ENCODE assay signal across 29 mouse cellular contexts in genomic region chr4:134569831-134570230, GRCm38 (mm10). TPM values are rescaled to one million over a fixed set of nuclear protein-coding genes. Genes with fewer than 3 reads are reported as not detected.
DNase-seq lines count a peak whose midpoint lies in the region; ATAC-seq lines count a peak whose summit lies in the region.
"Had no signal": no experiment of that assay in that cellular context is flagged by ENCODE, and none has a peak within 500 bp of the region (broad histone marks: within the 10 kb centered on the region; RNA-seq: fewer than 3 reads in every experiment).

No protein-coding gene starts in this region.

- no peak overlapping the region for H3K4me2 ChIP-seq in hindbrain, embryonic 13.5 days
- no peak overlapping the region for H3K4me2 ChIP-seq in hindbrain, embryonic 12.5 days (replicated peaks)
- H3K4me2 ChIP-seq: embryonic facial prominence, embryonic 13.5 days; forebrain, embryonic 12.5 days; forebrain, embryonic 15.5 days; heart, embryonic 13.5 days had no signal

- no peak overlapping the region for H3K4me3 ChIP-seq in hindbrain, embryonic 13.5 days
- H3K4me3 ChIP-seq in hindbrain, embryonic 12.5 days: no peak overlapping the region
- H3K4me3 ChIP-seq: embryonic facial prominence, embryonic 10.5 days; embryonic facial prominence, embryonic 13.5 days; erythroblast, embryonic 14.5 days; forebrain, embryonic 12.5 days; forebrain, embryonic 15.5 days; heart, adult 2 months; heart, embryonic 10.5 days; heart, embryonic 13.5 days had no signal

- H3K9ac ChIP-seq in hindbrain, embryonic 13.5 days: no peak overlapping the region
- H3K9ac ChIP-seq in hindbrain, embryonic 12.5 days: no peak overlapping the region
- H3K9ac ChIP-seq: embryonic facial prominence, embryonic 13.5 days; forebrain, embryonic 12.5 days; forebrain, embryonic 15.5 days; heart, embryonic 13.5 days had no signal

- no peaks in the 10 kb centered on the region for H3K9me3 ChIP-seq in hindbrain, embryonic 13.5 days
- H3K9me3 ChIP-seq in hindbrain, embryonic 12.5 days (replicated peaks): peaks cover 7% of the 10 kb centered on the region; the same call in 1 of the 2 replicates
- H3K9me3 ChIP-seq: forebrain, embryonic 12.5 days; forebrain, embryonic 15.5 days; heart, embryonic 13.5 days had no signal

- H3K27me3 ChIP-seq in hindbrain, embryonic 13.5 days: peaks cover 4% of the 10 kb centered on the region; the same call in 1 of the 2 replicates
- H3K27me3 ChIP-seq in hindbrain, embryonic 12.5 days: peaks cover 3% of the 10 kb centered on the region; the same call in 1 of the 2 replicates
- H3K27me3 ChIP-seq: CH12.LX; embryonic facial prominence, embryonic 13.5 days; forebrain, embryonic 12.5 days; forebrain, embryonic 15.5 days; heart, embryonic 13.5 days had no signal

- no peak for ATAC-seq in hindbrain, embryonic 13.5 days (ENCODE audit: low FRiP score)
- no peak for ATAC-seq in hindbrain, embryonic 12.5 days (ENCODE audit: low FRiP score)
- ATAC-seq: activated CD4-positive, CD25-positive, alpha-beta regulatory T cell, adult 4 months; forebrain, embryonic 15.5 days; inflammation-experienced regulatory T-cells, adult 6 months; intestine, embryonic 16.5 days had no signal

- DNase-seq in left cerebral cortex, postnatal 4 days: peak; percentile 35
- DNase-seq in left cerebral cortex, adult 18-20 months (ENCODE audit: low spot score in 2 of 2): no peak
- peak; percentile 83 for DNase-seq in 3T3-L1 (ENCODE audit: low read depth, low spot score)
- DNase-seq in heart, adult 18-20 months: no peak
- DNase-seq: adrenal gland, adult 8-10 months; adrenal gland, postnatal 25 days; B cell, adult 2 months; cerebellum, adult 11-12 months; cerebellum, adult 8-10 months; embryo, embryonic 11 days; gastrocnemius, postnatal 25 days; heart, adult 2 months; heart, postnatal 14 days; heart, postnatal 4 days had no signal

- peak overlapping the region; percentile 67 for H3K27ac ChIP-seq in hindbrain, embryonic 13.5 days
- H3K27ac ChIP-seq in hindbrain, embryonic 12.5 days: no peak overlapping the region
- H3K27ac ChIP-seq: embryonic facial prominence, embryonic 13.5 days; forebrain, embryonic 12.5 days; heart, adult 2 months; heart, embryonic 10.5 days; heart, embryonic 13.5 days had no signal

- H3K4me1 ChIP-seq in hindbrain, embryonic 13.5 days (replicated peaks): peaks cover 40% of the 10 kb centered on the region
- H3K4me1 ChIP-seq in hindbrain, embryonic 12.5 days: peaks cover 11% of the 10 kb centered on the region
- H3K4me1 ChIP-seq: heart, embryonic 13.5 days had no signal

- intact Hi-C loops in left cerebral cortex, postnatal 4 days (cut with DNase I): no loop called here

- peaks cover 11% of the 10 kb centered on the region for H3K36me3 ChIP-seq in hindbrain, embryonic 13.5 days
- H3K36me3 ChIP-seq in hindbrain, embryonic 12.5 days: peaks cover 8% of the 10 kb centered on the region
- H3K36me3 ChIP-seq: forebrain, embryonic 15.5 days; G1E had no signal

- 77% methylated on average over 8 of the region's 8 CpGs for WGBS in hindbrain, embryonic 13.5 days
- WGBS in hindbrain, embryonic 12.5 days: 74% methylated on average over 8 of the region's 8 CpGs

RNA-seq across cellular contexts. Expression of gene Selenon, which starts 17.9 kb away (rescaled TPM):
- polyA plus RNA-seq in hindbrain, embryonic 13.5 days (2015; fragmentation: Nextera tagmentation; extraction: Ambion mirVana): 9.5 and 11.0 TPM in 2 replicates
- polyA plus RNA-seq in hindbrain, embryonic 12.5 days (2016; fragmentation: Nextera tagmentation; extraction: Ambion mirVana): 36.7 and 42.8 TPM in 2 replicates
- total RNA-seq in left cerebral cortex, postnatal 4 days (2021): 10 to 100 TPM; 30.2 to 30.4 TPM
- 10 to 100 TPM; 23.1 to 25.7 TPM for total RNA-seq in left cerebral cortex, adult 18-20 months (2021)
- 10 to 100 TPM; 16.8 to 17.0 TPM for total RNA-seq in heart, adult 18-20 months (2021)
- polyA plus RNA-seq: G1E had no signal

RNA-seq across cellular contexts. Expression of gene Mtfr1l, which starts 34.6 kb away (rescaled TPM):
- 160 and 163 TPM in 2 replicates for polyA plus RNA-seq in hindbrain, embryonic 13.5 days (2015; fragmentation: Nextera tagmentation; extraction: Ambion mirVana)
- polyA plus RNA-seq in hindbrain, embryonic 12.5 days (2016; fragmentation: Nextera tagmentation; extraction: Ambion mirVana): 137 and 140 TPM in 2 replicates
- 100 to 1,000 TPM in 1 of 2 experiments, 10 to 100 TPM in 1; 99.4 to 102 TPM for total RNA-seq in left cerebral cortex, postnatal 4 days (2021)
- 10 to 100 TPM; 65.3 to 66.0 TPM for total RNA-seq in left cerebral cortex, adult 18-20 months (2021)
- total RNA-seq in heart, adult 18-20 months (2021): 100 to 1,000 TPM; 184 to 217 TPM

RNA-seq across cellular contexts. Expression of gene Aunip, which starts 59.0 kb away (rescaled TPM):
- 2.6 and 2.8 TPM in 2 replicates for polyA plus RNA-seq in hindbrain, embryonic 13.5 days (2015; fragmentation: Nextera tagmentation; extraction: Ambion mirVana)
- polyA plus RNA-seq in hindbrain, embryonic 12.5 days (2016; fragmentation: Nextera tagmentation; extraction: Ambion mirVana): 6.3 and 7.6 TPM in 2 replicates
- total RNA-seq in left cerebral cortex, postnatal 4 days (2021): 1 to 10 TPM; 1.4 to 1.8 TPM
- under 1 TPM in 1 of 2 experiments, not detected in 1; 0.54 TPM for total RNA-seq in left cerebral cortex, adult 18-20 months (2021)
- under 1 TPM in 1 of 2 experiments, not detected in 1; 0.36 TPM for total RNA-seq in heart, adult 18-20 months (2021)
- total RNA-seq: gastrocnemius, adult 8-10 months; gastrocnemius, postnatal 25 days had no signal
- polyA plus RNA-seq: heart, adult 2 months had no signal

Comparison
In these comparisons a context has a peak if more than half of its experiments do, and no peak if none do; other contexts are left out.
1. DNase-seq: peak in left cerebral cortex, postnatal 4 days (single experiment) and 3T3-L1 (single experiment); none in left cerebral cortex, adult 18-20 months (0 of 2) and heart, adult 18-20 months (0 of 2).